Comparison of ENCODE assay signal across 9 mouse cellular contexts in the genomic region with DNA sequence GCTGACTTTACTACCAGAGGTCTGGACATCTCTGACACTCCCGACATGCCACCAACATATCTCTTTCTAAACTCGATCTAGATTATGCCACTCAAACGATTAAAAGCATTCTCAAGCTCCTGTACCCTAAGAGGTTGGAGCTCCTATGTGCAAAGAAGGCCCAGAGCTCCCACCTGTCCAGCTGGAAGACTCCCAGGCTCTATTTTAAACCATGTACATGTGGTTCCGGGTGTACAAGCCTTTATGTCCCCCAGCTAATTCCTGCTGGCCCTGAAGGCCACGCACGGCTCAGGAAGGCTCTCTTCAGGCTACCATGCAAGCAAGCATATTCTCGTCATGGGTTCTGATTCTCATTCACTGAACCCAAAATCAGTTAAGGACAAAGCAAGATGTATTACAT. TPM values are rescaled to one million over a fixed set of nuclear protein-coding genes. Genes with fewer than 3 reads are reported as not detected.
DNase-seq lines count a peak whose midpoint lies in the region; ATAC-seq and TF ChIP-seq lines count a peak whose summit lies in the region.
"Had no signal": no experiment of that assay in that cellular context is flagged by ENCODE, and none has a peak within 500 bp of the region (broad histone marks: within the 10 kb centered on the region; RNA-seq: fewer than 3 reads in every experiment).

No protein-coding gene starts in this region.

- intact Hi-C loops in left cerebral cortex, adult 2 months (cut with DNase I) = no loop called here

- peak overlapping the region; percentile 48 for H3K9ac ChIP-seq in forebrain, embryonic 13.5 days
- peak overlapping the region; percentile 59 for H3K9ac ChIP-seq in intestine, embryonic 16.5 days (ENCODE audit: low read depth, low read length)
- no peak overlapping the region for H3K9ac ChIP-seq in neural tube, embryonic 15.5 days (replicated peaks)

- no peaks in the 10 kb centered on the region for H3K9me3 ChIP-seq in forebrain, embryonic 13.5 days (replicated peaks)
- no peaks in the 10 kb centered on the region for H3K9me3 ChIP-seq in intestine, embryonic 16.5 days (ENCODE audit: control insufficient read depth, low read length)
- no peaks in the 10 kb centered on the region for H3K9me3 ChIP-seq in neural tube, embryonic 15.5 days (replicated peaks)

- no peak for ATAC-seq in forebrain, embryonic 13.5 days
- ATAC-seq in intestine, embryonic 16.5 days = no peak
- ATAC-seq in neural tube, embryonic 15.5 days (ENCODE audit: low FRiP score) = no peak
- ATAC-seq in monocyte, adult 5-6 weeks (replicated peaks; ENCODE audit: insufficient number of reproducible peaks, low FRiP score, low TSS enrichment, poor library complexity, severe bottlenecking) = no peak
- ATAC-seq in erythroblast, adult 5-6 weeks (replicated peaks; ENCODE audit: low FRiP score, poor library complexity, severe bottlenecking) = no peak

- peaks cover 24% of the 10 kb centered on the region for H3K4me1 ChIP-seq in forebrain, embryonic 13.5 days
- peaks cover 27% of the 10 kb centered on the region for H3K4me1 ChIP-seq in intestine, embryonic 16.5 days (ENCODE audit: control insufficient read depth, insufficient read depth, low read length)
- H3K4me1 ChIP-seq in neural tube, embryonic 15.5 days = peaks cover 30% of the 10 kb centered on the region

- 81% methylated on average over 7 of the region's 7 CpGs for WGBS in forebrain, embryonic 13.5 days
- 60% methylated on average over 7 of the region's 7 CpGs for WGBS in intestine, embryonic 16.5 days
- WGBS in neural tube, embryonic 15.5 days = 77% methylated on average over 7 of the region's 7 CpGs

- no peak for DNase-seq in left cerebral cortex, adult 2 months (ENCODE audit: extremely low spot score in 1 of 2, low spot score in 2 of 2)
- no peak for DNase-seq in left cerebral cortex, adult 11 months (ENCODE audit: low spot score)
- DNase-seq in thymus, postnatal 0 days (ENCODE audit: low spot score) = no peak
- DNase-seq: cerebellum, adult 18-20 months had no signal

- no peak for TF ChIP-seq CTCF in left cerebral cortex, adult 2 months (IDR thresholded peaks at IDR 0.05)

- no peaks in the 10 kb centered on the region for H3K27me3 ChIP-seq in forebrain, embryonic 13.5 days
- no peaks in the 10 kb centered on the region for H3K27me3 ChIP-seq in intestine, embryonic 16.5 days (replicated peaks; ENCODE audit: control insufficient read depth, insufficient read depth, low read length)
- no peaks in the 10 kb centered on the region for H3K27me3 ChIP-seq in neural tube, embryonic 15.5 days (replicated peaks)

- peak overlapping the region; percentile 83 for H3K4me2 ChIP-seq in forebrain, embryonic 13.5 days
- peak overlapping the region; percentile 71 for H3K4me2 ChIP-seq in intestine, embryonic 16.5 days (ENCODE audit: low read depth, low read length)
- peak overlapping the region; percentile 68 for H3K4me2 ChIP-seq in neural tube, embryonic 15.5 days

- peak overlapping the region; percentile 98 for H3K4me3 ChIP-seq in left cerebral cortex, adult 2 months
- peak overlapping the region; percentile 98; the same call in 1 of the 2 replicates for H3K4me3 ChIP-seq in forebrain, embryonic 13.5 days
- peak overlapping the region; percentile 92 for H3K4me3 ChIP-seq in intestine, embryonic 16.5 days (ENCODE audit: low read length)
- peak overlapping the region; percentile 99 for H3K4me3 ChIP-seq in neural tube, embryonic 15.5 days (replicated peaks)

- no peaks in the 10 kb centered on the region for H3K36me3 ChIP-seq in forebrain, embryonic 13.5 days (ENCODE audit: poor library complexity, severe bottlenecking)
- no peaks in the 10 kb centered on the region for H3K36me3 ChIP-seq in intestine, embryonic 16.5 days (ENCODE audit: control insufficient read depth, insufficient read depth, low read length)
- H3K36me3 ChIP-seq in neural tube, embryonic 15.5 days = no peaks in the 10 kb centered on the region

- no peak overlapping the region for H3K27ac ChIP-seq in left cerebral cortex, adult 2 months
- H3K27ac ChIP-seq in forebrain, embryonic 13.5 days = no peak overlapping the region
- peak overlapping the region; percentile 14; the same call in 1 of the 2 replicates for H3K27ac ChIP-seq in intestine, embryonic 16.5 days (ENCODE audit: low read length)
- no peak overlapping the region for H3K27ac ChIP-seq in neural tube, embryonic 15.5 days (replicated peaks)

RNA-seq across cellular contexts. Expression of a gene that starts 1.9 kb away (rescaled TPM):
- total RNA-seq in left cerebral cortex, adult 2 months (2021) = 10 to 100 TPM; 77.4 to 77.5 TPM
- polyA plus RNA-seq in forebrain, embryonic 13.5 days (2015; fragmentation: Nextera tagmentation; extraction: Ambion mirVana) = 40.8 and 45.4 TPM in 2 replicates
- polyA plus RNA-seq in intestine, embryonic 16.5 days (2015; fragmentation: Nextera tagmentation; extraction: Ambion mirVana) = 67.9 and 76.8 TPM in 2 replicates
- 64.0 and 70.4 TPM in 2 replicates for polyA plus RNA-seq in neural tube, embryonic 15.5 days (2015; fragmentation: Nextera tagmentation; extraction: Ambion mirVana)
- 3.2 to 5.7 TPM (median 5.0 TPM) in 3 replicates for total RNA-seq in monocyte, adult 5-6 weeks (2017)
- 14.0 and 15.6 TPM in 2 replicates for polyA plus RNA-seq in thymus, postnatal 0 days (2015; fragmentation: Nextera tagmentation; extraction: Ambion mirVana)
- 1.7 and 6.7 TPM in 2 replicates for total RNA-seq in erythroblast, adult 5-6 weeks (2015; ENCODE audit: low replicate concordance)
- 1.7 TPM in 2 replicates for total RNA-seq in erythroblast, adult 5-6 weeks (2017; ENCODE audit: low replicate concordance)

RNA-seq across cellular contexts. Expression of a gene that starts 28.4 kb away (rescaled TPM):
- total RNA-seq in left cerebral cortex, adult 2 months (2021) = 100 to 1,000 TPM; 122 to 130 TPM
- polyA plus RNA-seq in forebrain, embryonic 13.5 days (2015; fragmentation: Nextera tagmentation; extraction: Ambion mirVana) = 94.9 and 95.4 TPM in 2 replicates
- polyA plus RNA-seq in intestine, embryonic 16.5 days (2015; fragmentation: Nextera tagmentation; extraction: Ambion mirVana) = 24.6 and 29.1 TPM in 2 replicates
- 117 and 136 TPM in 2 replicates for polyA plus RNA-seq in neural tube, embryonic 15.5 days (2015; fragmentation: Nextera tagmentation; extraction: Ambion mirVana)
- 1.1 to 1.9 TPM (median 1.6 TPM) in 3 replicates for total RNA-seq in monocyte, adult 5-6 weeks (2017)
- 8.2 and 12.4 TPM in 2 replicates for polyA plus RNA-seq in thymus, postnatal 0 days (2015; fragmentation: Nextera tagmentation; extraction: Ambion mirVana)
- total RNA-seq in erythroblast, adult 5-6 weeks (2015; ENCODE audit: low replicate concordance) = 0.58 TPM in 1 of 2 replicates, not detected in the other
- total RNA-seq in erythroblast, adult 5-6 weeks (2017; ENCODE audit: low replicate concordance) = 1.0 TPM in 1 of 2 replicates, not detected in the other

RNA-seq across cellular contexts. Expression of a gene that starts 34.8 kb away (rescaled TPM):
- 10 to 100 TPM; 32.1 to 38.0 TPM for total RNA-seq in left cerebral cortex, adult 2 months (2021)
- polyA plus RNA-seq in forebrain, embryonic 13.5 days (2015; fragmentation: Nextera tagmentation; extraction: Ambion mirVana) = 25.3 and 26.7 TPM in 2 replicates
- polyA plus RNA-seq in intestine, embryonic 16.5 days (2015; fragmentation: Nextera tagmentation; extraction: Ambion mirVana) = 15.5 TPM in 2 replicates
- 24.2 and 30.5 TPM in 2 replicates for polyA plus RNA-seq in neural tube, embryonic 15.5 days (2015; fragmentation: Nextera tagmentation; extraction: Ambion mirVana)
- total RNA-seq in monocyte, adult 5-6 weeks (2017) = 0.57 to 1.1 TPM in 2 of 3 replicates, not detected in the other
- 1.1 and 1.8 TPM in 2 replicates for polyA plus RNA-seq in thymus, postnatal 0 days (2015; fragmentation: Nextera tagmentation; extraction: Ambion mirVana)
- not detected in 2 replicates for total RNA-seq in erythroblast, adult 5-6 weeks (2015; ENCODE audit: low replicate concordance)
- total RNA-seq in erythroblast, adult 5-6 weeks (2017; ENCODE audit: low replicate concordance) = 0.51 TPM in 1 of 2 replicates, not detected in the other

RNA-seq across cellular contexts. Expression of a gene that starts 44.1 kb away (rescaled TPM):
- total RNA-seq in left cerebral cortex, adult 2 months (2021) = 100 to 1,000 TPM; 154 to 159 TPM
- polyA plus RNA-seq in forebrain, embryonic 13.5 days (2015; fragmentation: Nextera tagmentation; extraction: Ambion mirVana) = 317 and 330 TPM in 2 replicates
- polyA plus RNA-seq in intestine, embryonic 16.5 days (2015; fragmentation: Nextera tagmentation; extraction: Ambion mirVana) = 425 and 427 TPM in 2 replicates
- 261 and 304 TPM in 2 replicates for polyA plus RNA-seq in neural tube, embryonic 15.5 days (2015; fragmentation: Nextera tagmentation; extraction: Ambion mirVana)
- total RNA-seq in monocyte, adult 5-6 weeks (2017) = 777 to 880 TPM (median 867 TPM) in 3 replicates
- 517 and 543 TPM in 2 replicates for polyA plus RNA-seq in thymus, postnatal 0 days (2015; fragmentation: Nextera tagmentation; extraction: Ambion mirVana)
- 149 and 157 TPM in 2 replicates for total RNA-seq in erythroblast, adult 5-6 weeks (2015; ENCODE audit: low replicate concordance)
- total RNA-seq in erythroblast, adult 5-6 weeks (2017; ENCODE audit: low replicate concordance) = 238 and 268 TPM in 2 replicates

RNA-seq across cellular contexts. Expression of a gene that starts 44.1 kb away (rescaled TPM):
- total RNA-seq in left cerebral cortex, adult 2 months (2021) = 10 to 100 TPM; 29.3 to 35.4 TPM
- 30.9 and 38.1 TPM in 2 replicates for polyA plus RNA-seq in forebrain, embryonic 13.5 days (2015; fragmentation: Nextera tagmentation; extraction: Ambion mirVana)
- polyA plus RNA-seq in intestine, embryonic 16.5 days (2015; fragmentation: Nextera tagmentation; extraction: Ambion mirVana) = 40.9 and 45.1 TPM in 2 replicates
- 49.2 and 52.0 TPM in 2 replicates for polyA plus RNA-seq in neural tube, embryonic 15.5 days (2015; fragmentation: Nextera tagmentation; extraction: Ambion mirVana)
- total RNA-seq in monocyte, adult 5-6 weeks (2017) = 9.4 to 19.9 TPM (median 16.0 TPM) in 3 replicates
- 41.6 and 45.7 TPM in 2 replicates for polyA plus RNA-seq in thymus, postnatal 0 days (2015; fragmentation: Nextera tagmentation; extraction: Ambion mirVana)
- 6.1 and 9.2 TPM in 2 replicates for total RNA-seq in erythroblast, adult 5-6 weeks (2015; ENCODE audit: low replicate concordance)
- total RNA-seq in erythroblast, adult 5-6 weeks (2017; ENCODE audit: low replicate concordance) = 4.1 and 4.5 TPM in 2 replicates
